Mouse (Mus musculus) gastrocnemius, postnatal 14 days (tissue): Measurements from ENCODE around the gene Cttnbp2nl. TPM values are rescaled to one million over a fixed set of nuclear protein-coding genes. Genes with fewer than 3 reads are reported as not detected.
A peak's percentile ranks its signal among the peaks of the same experiment; 100 is the strongest.

ENCODE experiments used
- DNase-seq: peaks from one replicate; pipeline ENCODE4 v3.0.0; 2021; ENCODE audit warnings: mixed read lengths
- intact Hi-C: fragments of 180-260 bp; cut with DNase I; formaldehyde crosslinking; loops from one replicate; pipeline ENCODE4 v1.15.1; 2025; ENCODE audit warnings: low total_unique reads
- total RNA-seq, 2 experiments: library from RNA; stranded (reverse); gene quantifications; 2 replicates each; pipeline ENCODE4 v1.2.3; 2021

Gene Cttnbp2nl
- total RNA-seq, 2 experiments from 2014 or later: 7.5 to 13.9 TPM

DNA sequence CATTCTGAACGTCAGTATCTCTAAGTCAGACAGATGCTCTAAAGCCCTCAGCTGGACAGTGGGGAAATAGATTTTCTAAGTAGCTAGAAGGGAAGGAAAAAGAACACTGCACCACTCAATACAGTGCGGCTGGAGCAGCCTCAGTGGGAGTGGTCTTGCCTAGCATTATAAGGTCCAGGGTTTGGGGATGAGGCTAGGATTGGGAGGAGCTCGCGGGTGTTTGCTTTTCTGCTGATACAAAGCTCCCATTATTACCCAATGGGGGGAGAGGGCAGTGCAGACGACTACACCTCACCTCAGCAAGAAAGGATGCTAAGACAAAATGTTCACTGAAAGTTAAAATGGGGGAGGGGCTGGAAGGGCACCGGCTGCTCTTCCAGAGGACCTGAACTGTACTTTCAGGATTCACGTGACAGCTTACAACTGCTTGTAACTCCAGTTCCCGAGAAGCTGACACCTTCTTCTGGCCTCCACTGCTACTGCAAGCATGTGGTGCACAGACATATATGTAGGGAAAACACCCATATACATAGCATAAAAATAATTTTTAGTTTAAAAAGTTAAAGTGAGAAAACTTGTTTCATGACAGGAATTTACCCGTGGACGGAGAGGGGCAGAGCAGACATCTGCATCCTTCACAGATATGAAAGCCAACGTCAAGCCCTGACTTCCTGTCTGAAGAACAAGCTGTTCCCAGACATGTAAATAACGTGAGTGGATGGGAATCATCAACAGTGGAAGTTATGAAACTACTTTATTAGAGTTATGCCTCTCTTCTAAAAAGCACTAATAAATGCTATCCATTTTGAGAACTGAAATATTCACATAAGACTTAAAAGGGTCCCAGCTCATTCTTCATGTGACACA, 32.9 kb downstream of the Cttnbp2nl start:
- no peak for DNase-seq
- intact Hi-C loops: no loop called here

- no peak for DNase-seq
- intact Hi-C loops: no loop called here
Measured at GRCm38 (mm10) chr3:105018783-105019105, 34.2 kb downstream of the Cttnbp2nl start.

GRCm38 (mm10) chr3:105018085-105018782, 34.7 kb downstream of the Cttnbp2nl start:
- DNase-seq: no peak
- intact Hi-C loops: no loop called here

- intact Hi-C loops: no loop called here
- DNase-seq: no peak
Measured at GRCm38 (mm10) chr3:105017314-105017713, 35.6 kb downstream of the Cttnbp2nl start.

DNA sequence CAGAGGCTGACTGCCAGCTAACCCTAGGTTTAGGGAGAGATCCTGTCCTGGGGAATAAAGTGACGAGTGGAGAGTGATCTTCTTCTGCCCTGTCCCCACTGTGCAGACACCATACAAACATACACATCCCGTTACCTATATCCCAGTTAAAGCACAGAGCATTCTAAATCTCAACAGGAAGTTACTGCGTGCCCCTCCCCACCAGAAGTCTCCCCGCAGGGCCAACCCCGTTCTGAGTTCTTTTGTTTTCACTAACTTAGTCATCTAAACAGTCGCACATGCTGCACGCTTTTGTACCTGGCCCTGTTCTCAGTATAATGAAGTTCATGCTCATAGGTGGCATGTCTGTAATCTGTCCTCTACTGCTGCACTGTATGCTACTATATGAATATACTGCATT, 36.7 kb downstream of the Cttnbp2nl start:
- intact Hi-C loops: no loop called here
- no peak for DNase-seq

GRCm38 (mm10) chr3:105014908-105015307, 38.0 kb downstream of the Cttnbp2nl start:
- intact Hi-C loops: no loop called here
- DNase-seq: no peak

- intact Hi-C loops: no loop called here
- peak; percentile 29 for DNase-seq
Measured at GRCm38 (mm10) chr3:105012696-105013313, 40.1 kb downstream of the Cttnbp2nl start.

DNA sequence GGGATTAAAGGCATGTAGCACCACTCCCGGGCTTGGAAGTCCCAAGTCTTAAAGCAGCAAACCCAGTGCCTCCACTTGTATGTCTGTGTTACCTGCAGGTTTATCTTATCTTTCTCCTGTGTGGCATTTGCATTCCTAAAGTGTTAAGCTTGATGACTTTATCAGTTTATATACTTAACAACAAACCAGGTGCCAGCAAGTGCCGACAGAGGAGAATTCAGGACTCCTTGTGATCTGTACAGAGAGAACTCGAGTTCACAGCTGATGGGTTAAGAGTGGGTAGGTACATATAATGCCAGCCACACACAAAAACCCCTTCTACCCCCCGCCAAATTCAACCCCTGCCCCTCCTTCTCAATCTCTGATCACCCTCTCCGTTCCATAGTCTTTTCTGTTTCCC, 41.1 kb downstream of the Cttnbp2nl start:
- intact Hi-C loops: no loop called here
- DNase-seq: no peak

GRCm38 (mm10) chr3:105010681-105011339, 42.1 kb downstream of the Cttnbp2nl start:
- no peak for DNase-seq
- intact Hi-C loops: no loop called here

DNA sequence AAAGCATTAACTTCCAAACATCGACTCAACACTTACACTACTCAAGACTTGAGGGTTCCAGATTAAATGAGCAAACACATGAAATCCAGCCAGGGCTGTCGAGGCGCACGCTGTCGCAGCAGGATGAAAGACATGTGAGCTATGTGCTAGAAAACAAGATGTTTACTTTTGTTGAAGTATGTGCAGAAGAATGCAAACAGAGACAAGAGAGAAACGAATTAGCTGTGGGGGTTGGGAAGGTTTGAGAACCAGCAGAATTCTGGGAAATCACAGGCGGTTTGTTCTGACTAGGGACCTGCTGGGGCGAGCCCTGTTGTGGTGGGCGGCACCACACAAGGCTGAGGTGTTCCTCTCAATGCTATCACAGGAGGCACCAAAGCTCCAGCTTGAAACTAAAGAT, 44.9 kb downstream of the Cttnbp2nl start:
- DNase-seq: no peak
- intact Hi-C loops: no loop called here

DNA sequence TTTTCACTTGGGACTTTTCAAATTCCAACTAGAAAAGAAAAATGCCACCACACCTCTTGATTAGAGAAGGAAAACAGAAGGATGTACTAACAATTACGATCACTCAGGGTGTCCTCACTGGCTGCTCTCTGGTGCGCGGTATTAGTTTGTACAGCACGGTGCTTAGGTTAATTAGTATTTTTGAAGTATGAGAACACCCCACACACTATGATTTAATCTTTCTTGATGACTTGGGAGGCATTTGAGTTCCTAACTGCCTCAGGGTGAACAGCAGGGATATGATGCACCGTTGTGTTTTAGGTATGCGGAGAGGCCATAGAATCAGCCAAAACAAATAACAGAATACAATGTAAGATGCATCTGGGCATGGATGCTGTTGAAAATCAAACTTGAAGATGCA, 46.8 kb downstream of the Cttnbp2nl start:
- no peak for DNase-seq
- intact Hi-C loops: no loop called here

DNA sequence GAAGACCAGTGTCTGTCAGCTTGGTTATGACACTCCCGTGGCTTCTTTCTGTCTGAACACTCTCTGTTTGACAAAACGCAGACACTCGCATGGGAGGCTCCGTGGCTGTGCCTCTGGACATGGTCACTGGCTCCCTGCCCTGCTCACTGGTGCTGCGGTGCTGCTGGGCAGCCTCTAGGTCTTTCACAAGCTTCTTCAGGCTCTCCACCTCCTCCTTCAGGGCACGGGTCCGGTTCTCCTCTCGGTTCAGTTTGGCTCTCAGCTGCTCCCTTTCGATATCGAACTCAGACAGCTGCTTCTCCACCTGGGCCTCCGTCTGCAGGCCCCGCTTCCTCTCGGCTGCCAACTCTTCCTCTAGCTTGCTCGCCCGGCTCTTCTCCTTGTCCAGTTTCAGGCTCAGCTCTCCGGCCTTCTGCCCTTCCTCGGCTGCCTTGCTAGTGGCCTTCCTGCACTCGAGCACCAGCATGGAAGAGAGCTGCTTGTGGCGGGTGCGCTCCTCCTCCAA, 47.3 kb downstream of the Cttnbp2nl start:
- intact Hi-C loops: no loop called here
- DNase-seq: no peak

- intact Hi-C loops: no loop called here
- DNase-seq: no peak
Measured at GRCm38 (mm10) chr3:105005011-105005410, 47.9 kb downstream of the Cttnbp2nl start.

GRCm38 (mm10) chr3:105003960-105004463, 48.9 kb downstream of the Cttnbp2nl start:
- DNase-seq: peak; percentile 13
- intact Hi-C loops: no loop called here

DNA sequence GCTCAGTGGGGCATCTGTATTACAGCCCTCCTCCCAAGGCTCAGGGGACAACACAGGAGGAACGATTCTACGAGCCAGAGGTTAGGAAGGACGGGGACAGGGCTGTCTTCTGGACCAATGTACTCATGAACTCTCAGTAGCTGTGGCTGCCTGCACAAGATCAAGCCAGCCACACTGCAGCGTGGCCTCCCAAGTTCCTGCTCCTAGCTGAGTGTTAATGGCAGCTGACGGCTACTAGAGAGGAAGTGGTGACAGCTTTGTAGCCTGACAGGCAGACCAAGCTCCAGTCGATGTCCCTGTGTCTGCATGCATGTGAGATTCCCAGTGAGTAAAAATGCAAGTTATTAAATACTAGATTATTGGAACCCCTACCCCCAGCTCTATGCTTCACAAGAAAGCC, 51.6 kb downstream of the Cttnbp2nl start:
- intact Hi-C loops: no loop called here
- no peak for DNase-seq

DNA sequence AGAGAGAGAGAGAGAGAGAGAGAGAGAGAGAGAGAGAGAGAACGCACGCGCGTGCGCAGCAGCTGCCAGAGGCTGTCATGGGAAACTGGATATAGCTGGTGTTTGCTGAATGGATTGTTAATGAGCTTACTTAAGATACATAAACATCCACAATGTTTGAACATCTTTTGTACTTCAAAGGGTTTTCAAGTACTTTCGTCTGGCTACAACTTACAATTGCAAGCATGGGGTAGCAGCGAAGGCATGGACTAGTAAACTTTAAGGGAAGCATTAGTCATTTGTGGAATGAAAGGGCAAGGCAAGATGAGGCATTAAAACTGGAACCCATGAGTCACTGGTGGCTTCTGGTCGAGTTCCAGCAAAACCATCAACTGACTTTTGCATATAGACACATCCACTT, 52.4 kb downstream of the Cttnbp2nl start:
- DNase-seq: no peak
- intact Hi-C loops: no loop called here

GRCm38 (mm10) chr3:104997563-104997962, 55.4 kb downstream of the Cttnbp2nl start:
- intact Hi-C loops: no loop called here
- no peak for DNase-seq

DNA sequence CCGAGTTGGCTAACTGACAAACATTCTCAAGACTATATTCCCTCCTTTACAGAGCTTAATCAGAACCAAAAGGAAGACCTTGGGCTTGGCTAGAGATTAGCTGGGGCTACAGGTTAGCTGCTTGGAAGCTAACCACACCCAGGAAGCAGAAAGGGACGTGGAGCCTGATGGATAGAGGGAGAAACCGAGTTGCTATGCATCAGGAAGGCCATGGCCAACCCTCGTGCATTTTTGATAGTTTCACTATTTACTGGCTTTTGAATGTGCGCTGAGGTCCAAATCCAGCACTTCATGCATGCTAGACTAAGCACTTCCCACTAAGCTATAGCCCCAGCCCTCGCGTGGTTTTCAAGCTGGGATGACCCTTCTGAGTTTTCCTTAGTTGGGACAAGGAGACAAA, 57.2 kb downstream of the Cttnbp2nl start:
- DNase-seq: no peak
- intact Hi-C loops: no loop called here

GRCm38 (mm10) chr3:104994415-104994841, 58.5 kb downstream of the Cttnbp2nl start:
- intact Hi-C loops: no loop called here
- DNase-seq: no peak

GRCm38 (mm10) chr3:104993800-104994199, 59.1 kb downstream of the Cttnbp2nl start:
- intact Hi-C loops: no loop called here

More at GRCm38 (mm10) chr3:104993800-104994199, 59.1 kb downstream of the Cttnbp2nl start:
- peak; percentile 8 for DNase-seq
